Mouse (Mus musculus) urinary bladder, postnatal 4 days (tissue): ENCODE measurements around the gene Haghl.

ENCODE experiments used
- DNase-seq, 2 experiments: peaks; one replicate each; pipeline ENCODE4 v3.0.0; 2021 to 2022; ENCODE audit warnings: low spot score in 2 of 2

Gene Haghl

DNA sequence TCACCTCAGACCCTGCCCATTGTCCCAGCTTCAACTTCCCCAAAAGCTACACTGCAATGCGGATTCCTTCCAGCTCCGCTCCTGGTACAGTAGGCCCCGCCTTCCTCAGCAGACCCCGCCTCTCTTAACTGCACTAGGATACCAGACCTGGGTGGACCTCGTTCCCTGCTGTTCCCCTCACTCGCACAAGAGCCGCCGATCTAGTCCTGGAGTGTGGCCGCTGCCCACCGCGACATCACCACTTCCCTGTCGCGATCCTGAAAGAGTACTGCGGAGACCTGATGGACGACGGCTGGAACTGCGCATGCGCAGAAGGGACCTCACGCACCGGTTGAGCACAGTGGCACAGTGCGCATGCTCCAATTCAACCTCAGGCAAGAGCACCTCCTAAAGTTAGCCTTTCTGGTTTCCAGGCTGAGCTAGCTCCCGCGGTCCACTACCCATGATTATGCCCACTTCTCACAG, at the start of gene Haghl:
Haghl (minus strand) TSS at position 393 of the 465 bp plus-strand sequence.
- DNase-seq, result peak; percentile 90 to 95

DNA sequence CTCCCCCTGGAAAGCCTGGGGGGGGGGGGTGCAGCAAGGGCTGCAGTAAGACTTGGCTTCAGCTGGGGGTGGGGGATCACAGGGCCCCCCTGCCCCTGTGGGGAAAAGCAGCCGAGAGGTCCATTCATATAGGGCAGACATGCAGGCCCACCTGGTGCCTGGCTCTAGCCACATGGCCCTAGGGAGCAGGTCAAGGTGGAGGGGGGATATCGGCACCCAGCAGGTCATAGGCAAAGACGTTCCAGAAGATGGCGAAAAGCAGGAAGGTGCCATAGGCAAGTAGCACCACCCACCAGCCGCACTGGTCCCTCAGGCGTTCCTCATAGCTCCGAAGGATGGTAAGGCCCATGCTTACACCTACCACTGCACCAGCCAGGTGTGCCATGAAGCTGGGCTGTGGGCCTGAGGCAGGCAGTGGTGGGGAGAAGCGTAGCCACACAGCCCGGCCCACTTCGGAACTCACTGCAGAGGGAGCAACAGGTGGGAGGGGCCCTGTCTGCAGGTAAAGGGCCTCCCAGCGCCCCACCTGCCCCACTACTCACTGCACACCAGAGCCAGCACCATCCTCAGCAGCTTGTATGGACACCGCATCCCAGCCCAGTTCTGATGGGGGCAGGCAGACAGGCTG, 49.2 kb upstream of the Haghl start:
- DNase-seq, result no peak

DNA sequence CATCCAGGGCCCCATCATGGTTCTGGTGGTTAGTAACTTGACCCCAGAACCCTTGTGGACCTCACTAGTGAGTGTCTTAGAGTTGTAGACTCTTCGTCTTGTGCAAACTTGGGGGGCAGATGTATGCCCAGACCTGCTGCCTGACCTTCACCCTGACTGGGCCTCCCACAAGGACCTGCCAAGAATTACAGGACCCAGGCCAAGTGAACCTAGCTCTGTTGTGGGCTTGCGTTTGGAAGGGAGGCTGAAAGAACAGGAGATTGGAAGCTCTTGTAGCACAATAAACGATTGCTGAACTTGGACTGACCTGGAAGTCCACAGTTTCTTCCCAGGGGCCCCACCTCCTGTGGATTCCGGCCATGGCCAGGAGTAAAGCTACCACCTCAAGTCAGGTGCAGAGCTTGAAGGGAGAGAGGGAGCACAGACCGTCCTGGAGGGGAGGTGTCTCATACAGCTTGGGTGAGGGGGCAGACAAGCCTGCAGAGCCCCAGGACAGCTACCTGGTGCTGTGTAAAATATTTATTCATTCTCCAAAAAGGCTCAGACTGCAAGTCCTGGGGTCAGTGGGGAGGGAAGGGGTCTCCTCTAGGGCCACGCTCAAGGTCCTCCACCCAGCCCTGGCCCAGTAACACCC, 48.6 kb upstream of the Haghl start:
- no peak for DNase-seq

DNA sequence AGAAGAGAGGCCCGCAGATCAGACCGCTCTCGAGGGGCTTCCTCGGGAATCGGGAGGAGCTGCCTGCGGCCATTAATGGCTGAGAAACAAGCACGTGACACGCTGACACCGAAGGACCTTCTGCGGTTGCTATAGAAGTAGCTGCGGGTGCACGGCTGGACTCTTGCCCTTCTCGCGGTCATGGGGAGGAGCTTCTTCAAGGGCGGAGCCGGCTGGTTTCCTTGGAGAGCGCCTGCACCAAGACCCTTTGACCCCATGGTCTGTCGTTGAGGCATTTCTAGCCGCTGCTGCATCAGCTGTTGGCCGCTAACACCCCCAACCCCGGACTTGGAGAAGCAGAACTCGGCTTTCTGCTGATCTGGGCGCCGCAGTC, 47.8 kb upstream of the Haghl start, which contains the start of gene Stub1:
Stub1 (minus strand) TSS at position 114 of the 373 bp plus-strand sequence.
- peak; percentile 90 to 94 for DNase-seq

DNA sequence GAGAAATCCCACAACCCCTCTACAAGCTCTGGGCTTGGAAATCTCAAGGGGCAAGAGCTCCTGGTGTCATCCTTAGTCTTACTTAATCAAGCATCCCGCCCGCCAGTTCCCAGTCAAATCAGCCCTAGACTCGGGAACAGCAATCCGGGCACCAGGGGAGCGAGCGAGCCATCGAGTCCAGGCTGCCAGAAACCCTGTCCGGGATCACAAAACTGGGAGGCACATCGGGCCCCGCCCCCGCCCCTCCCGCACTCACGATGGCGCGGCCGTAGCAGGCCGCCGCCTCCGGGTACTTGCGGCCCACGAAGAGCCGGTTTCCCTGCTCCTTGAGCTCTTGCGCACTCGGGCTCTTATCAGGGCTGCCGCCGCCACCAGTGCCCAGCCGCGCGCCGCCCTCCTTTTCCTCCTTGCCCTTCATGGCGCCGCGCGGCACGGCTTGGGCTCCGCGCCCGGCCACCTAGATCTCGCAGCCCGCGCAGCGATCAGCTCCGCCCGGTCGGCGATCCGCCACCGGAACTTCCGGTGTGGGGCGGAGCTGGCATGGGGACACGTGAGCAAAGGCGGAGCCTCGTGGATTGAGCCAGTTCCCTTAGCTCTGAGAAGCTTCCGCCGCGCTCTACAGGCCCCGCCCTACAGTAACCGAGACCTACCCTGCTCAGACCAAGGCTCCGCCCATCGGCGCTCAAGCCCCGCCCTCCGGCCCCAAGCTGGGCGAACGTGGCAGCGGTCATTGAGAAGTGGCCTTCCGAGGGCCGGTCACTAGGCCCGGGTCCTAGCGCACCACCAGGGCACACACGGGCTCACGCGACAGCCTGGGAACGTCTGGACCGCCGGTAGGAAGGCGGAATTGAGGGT, 47.2 kb upstream of the Haghl start:
- peak; percentile 99 for DNase-seq

GRCm38 (mm10) chr17:25831451-25832281, 46.2 kb upstream of the Haghl start:
- no peak for DNase-seq

DNA sequence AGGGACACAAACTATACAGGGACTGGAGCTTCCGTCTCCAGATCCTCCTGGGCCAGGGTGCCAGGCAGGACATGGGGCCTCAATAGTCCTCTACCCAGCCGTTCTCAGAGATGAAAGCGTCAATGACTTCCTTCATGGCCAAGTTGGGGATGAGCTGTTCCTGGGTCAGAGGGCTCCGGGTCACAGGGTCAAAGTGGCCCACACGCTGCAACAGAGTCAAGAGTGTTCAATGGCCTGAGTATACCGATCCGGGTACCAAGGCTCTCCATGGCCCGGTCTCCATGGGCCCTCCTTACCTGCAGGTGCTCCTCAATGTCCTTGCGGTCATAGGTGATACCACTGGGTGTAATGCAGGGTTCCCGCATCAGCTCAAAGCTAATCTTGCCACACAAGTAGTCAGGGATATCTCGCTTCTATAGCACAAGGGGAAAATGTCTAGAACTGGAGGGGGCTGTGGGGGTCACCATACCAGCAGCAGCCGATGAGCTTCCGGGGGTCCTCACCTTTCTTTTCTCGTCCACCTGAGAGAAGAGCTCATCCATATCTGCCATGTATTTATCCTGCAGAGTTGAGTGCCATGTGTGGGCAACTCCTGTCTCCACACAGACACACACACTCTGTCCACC, 45.4 kb upstream of the Haghl start:
- DNase-seq, result no peak

DNA sequence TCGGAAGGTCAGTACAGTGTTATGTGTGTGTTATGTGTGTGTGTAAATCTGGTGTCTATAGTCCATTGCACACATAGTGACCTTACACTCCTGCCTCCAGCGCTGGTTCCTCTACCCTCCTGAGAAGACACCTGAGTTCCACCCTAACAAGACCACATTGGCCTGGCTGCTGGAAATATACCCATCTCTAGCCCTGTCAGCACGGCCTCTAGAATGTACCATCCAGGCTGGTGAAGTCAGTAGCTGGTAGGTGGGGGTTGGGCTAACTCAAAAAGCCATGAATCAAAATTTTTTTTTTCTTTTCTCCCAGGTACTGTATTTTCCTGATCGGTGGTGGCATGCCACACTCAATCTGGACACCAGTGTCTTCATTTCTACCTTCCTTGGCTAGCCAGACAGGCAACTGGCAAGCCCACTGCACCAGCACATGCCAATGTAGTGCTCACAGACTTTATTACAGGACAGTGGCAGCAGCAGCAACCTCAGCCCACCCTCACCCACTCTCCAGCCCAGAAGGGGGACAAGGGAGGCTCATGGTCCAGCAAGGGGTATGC, 44.8 kb upstream of the Haghl start:
- no peak for DNase-seq

GRCm38 (mm10) chr17:25829558-25830017, 44.1 kb upstream of the Haghl start:
- DNase-seq, result no peak

DNA sequence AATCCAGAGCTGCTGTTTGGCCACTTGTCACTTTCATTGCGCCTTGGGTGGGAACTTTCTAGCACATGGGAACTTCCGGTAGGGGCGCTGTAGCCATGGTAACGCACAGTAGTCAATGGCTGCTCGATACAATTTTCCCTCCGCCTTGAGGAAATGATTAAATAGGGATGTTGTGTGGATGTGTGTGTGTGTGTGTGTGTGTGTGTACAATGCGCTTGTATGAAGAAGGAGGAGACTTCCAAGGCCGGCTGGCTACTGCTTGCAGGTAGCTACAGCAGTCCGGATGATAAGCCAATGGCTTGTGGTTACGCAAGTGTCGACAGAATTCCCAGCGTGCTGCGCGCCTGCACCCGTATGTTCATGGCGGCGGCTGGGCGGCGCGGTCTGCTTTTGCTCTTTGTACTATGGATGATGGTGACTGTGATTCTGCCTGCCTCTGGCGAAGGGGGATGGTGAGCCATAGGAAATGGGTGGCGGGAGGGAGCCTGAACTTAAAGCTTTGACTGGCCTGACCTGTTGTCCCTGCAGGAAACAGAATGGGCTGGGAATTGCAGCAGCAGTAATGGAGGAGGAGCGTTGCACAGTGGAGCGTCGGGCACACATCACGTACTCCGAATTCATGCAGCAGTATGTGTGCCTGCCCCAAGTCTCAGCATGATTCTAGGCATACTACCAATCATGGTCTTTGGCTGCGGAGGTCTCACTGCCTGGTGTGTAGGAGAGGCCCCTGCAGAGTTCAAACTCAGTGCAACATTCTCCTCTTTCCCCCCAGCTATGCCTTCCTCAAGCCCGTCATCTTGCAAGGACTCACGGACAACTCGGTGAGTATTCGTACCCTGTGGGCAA, 43.5 kb upstream of the Haghl start, which contains the start of gene Jmjd8:
Jmjd8 (plus strand) TSS at position 156 of the 846 bp plus-strand sequence.
- peak; percentile 62 to 77 for DNase-seq

GRCm38 (mm10) chr17:25828223-25828594, 42.7 kb upstream of the Haghl start:
- no peak for DNase-seq

- DNase-seq, result no peak
Observed at GRCm38 (mm10) chr17:25827546-25828222, 42.2 kb upstream of the Haghl start.

DNA sequence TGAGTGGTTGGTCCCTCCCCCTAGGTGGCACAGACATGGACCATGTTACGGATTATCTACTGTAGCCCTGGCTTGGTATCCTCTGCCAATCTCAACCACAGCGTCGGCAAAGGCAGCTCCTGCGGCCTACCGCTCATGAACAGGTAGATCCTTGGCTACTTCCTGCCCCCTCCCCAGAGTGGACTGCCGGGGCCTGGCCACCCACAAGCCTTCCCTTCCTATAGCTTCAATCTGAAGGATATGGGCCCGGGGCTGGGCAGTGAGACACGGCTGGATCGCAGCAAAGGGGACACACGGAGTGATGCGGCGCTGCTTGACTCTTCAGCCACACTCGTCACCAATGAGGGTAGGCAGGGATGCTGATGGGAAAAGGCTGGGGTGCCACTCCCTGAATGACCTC, 41.5 kb upstream of the Haghl start:
- DNase-seq, result no peak

GRCm38 (mm10) chr17:25825984-25826570, 40.6 kb upstream of the Haghl start:
- DNase-seq, result no peak

- DNase-seq, result no peak
Observed at GRCm38 (mm10) chr17:25825311-25825710, 39.8 kb upstream of the Haghl start.

DNA sequence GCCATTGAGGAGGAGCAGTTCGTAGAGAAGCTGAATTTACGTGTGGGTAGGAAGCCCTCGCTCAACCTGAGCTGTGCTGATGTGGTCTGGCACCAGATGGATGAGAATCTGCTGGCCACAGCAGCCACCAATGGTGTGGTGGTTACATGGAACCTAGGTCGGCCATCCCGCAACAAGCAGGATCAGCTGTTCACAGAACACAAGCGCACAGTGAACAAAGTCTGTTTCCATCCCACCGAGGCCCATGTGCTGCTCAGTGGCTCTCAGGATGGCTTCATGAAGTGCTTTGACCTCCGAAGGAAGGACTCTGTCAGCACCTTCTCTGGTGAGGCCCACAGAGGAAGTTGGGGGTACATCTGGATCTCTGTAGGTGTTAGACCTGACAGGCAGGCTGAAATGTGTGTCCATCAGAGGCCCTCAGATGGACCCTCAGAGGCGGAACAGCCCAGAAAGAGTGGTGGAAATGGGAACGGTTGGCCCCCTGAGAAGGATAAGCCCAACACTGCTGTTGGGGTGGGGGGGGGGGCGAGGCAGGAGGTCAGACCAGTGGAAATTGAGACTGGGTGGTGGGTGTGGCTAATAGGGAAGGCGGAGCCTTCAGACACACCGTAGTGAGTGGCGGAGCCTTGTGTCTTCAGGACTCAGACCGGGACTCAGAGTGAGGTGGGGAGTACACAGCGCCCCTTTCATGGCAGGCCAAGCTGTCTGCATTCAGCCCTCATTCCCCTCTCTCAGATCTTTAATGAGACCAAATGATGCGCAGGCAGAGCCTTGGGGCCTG, 39.1 kb upstream of the Haghl start:
- DNase-seq, result no peak

- no peak for DNase-seq
Observed at GRCm38 (mm10) chr17:25823452-25823851, 38.0 kb upstream of the Haghl start, which contains the start of gene Wdr24. Wdr24 (plus strand) TSS chr17:25823627.
